Mouse (Mus musculus) G1E (cell line): ENCODE results near the gene Slc16a11.

ENCODE experiments used
- CTCF ChIP-seq: IDR thresholded peaks from 2 replicates; pipeline ENCODE4 v1.5.1; 2012; ENCODE audit warnings: low read depth, low read length, inconsistent platforms, mixed read lengths
- POLR2AphosphoS5 ChIP-seq: IDR thresholded peaks from 2 replicates; pipeline ENCODE4 v1.6.1; 2012; ENCODE audit warnings: low read depth, low read length, inconsistent platforms; ENCODE audit not compliant: insufficient replicate concordance

- TF ChIP-seq CTCF (no peak), POLR2AphosphoS5 (no peak)
These were observed 12.4 kb upstream of the Slc16a11 start for GRCm38 (mm10) chr11:70200036-70200608.
